Mouse (Mus musculus) kidney, postnatal 25 days (tissue): Measurements from ENCODE around the gene Hinfp.
"Not testable (repeated sequence)": the region's sequence is repeated elsewhere in the genome, so short reads cannot be mapped to it uniquely, and the experiment has no call there.

Source experiments
- DNase-seq, 2 experiments: peaks; one replicate each; pipeline ENCODE4 v3.0.0; 2021; ENCODE audit warnings: mixed read lengths in 2 of 2

Hinfp gene

GRCm38 (mm10) chr9:44311136-44312134 is 6.0 kb upstream of the Hinfp start:
- DNase-seq: peak; percentile 61 to 80

DNA sequence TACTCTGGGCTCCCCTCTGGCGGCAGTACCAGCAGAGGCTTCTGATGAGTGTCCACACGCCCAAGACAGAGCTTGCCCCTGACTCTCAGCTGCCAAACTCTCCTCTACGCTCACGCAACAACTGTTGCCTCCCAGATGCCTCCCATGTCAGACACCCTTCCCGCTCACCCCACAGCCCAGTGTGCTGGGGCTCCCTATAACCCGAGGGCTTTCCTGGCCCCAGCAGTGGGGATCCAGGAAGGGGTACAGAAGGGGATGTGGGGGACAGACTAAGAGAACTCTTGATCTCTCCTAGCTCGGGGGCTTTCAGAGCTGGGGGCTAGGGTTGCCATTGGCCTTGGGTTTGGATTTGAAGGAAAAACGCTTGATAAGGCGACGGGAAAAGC is 5.3 kb upstream of the Hinfp start:
- DNase-seq: no peak

- DNase-seq: no peak
Measured at GRCm38 (mm10) chr9:44309756-44310155, 4.3 kb upstream of the Hinfp start.

- peak in 1 of 2 experiments; percentile 37 for DNase-seq
Measured at GRCm38 (mm10) chr9:44307248-44307647, 1.8 kb upstream of the Hinfp start.

- DNase-seq: no peak
Measured at GRCm38 (mm10) chr9:44306532-44306931, 1.1 kb upstream of the Hinfp start.

DNA sequence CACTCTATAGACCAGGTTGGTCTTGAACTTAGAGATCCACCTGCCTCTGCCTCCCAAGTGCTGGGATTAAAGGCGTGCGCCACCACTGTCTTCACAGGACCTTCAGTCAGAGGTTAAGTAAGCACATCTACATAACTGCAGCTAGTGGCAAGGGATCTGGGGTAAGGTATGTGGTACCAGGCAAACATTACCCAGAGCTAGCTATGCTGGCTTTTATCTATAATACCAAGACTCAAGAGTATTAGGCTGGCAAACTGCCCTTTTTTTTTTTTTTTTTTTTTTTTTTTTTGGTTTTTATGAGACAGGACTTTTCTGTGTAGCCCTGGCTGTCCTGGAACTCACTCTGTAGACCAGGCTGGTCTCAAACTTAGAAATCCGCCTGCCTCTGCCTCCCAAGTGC is 5.5 kb downstream of the Hinfp start:
- DNase-seq: not testable (repeated sequence)

DNA sequence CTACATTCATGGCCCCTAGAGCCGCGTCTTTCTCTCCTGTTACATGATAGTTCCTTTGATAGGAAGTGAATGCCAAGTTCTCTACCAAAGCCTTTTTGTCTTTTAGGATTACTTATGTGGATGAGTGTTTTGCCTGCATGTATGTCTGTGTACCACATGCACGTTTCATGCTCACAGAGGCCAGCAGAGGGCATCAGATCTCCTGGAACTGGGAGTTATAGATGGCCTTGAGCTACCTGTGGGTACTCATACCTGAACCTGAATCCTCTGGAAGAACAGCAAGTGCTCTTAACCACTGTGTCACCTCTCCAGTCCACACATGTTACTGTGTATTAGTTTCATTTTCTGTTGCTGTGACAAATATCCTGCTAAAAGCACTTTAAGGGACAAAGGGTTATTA is 13.0 kb downstream of the Hinfp start:
- peak; percentile 71 to 78 for DNase-seq

DNA sequence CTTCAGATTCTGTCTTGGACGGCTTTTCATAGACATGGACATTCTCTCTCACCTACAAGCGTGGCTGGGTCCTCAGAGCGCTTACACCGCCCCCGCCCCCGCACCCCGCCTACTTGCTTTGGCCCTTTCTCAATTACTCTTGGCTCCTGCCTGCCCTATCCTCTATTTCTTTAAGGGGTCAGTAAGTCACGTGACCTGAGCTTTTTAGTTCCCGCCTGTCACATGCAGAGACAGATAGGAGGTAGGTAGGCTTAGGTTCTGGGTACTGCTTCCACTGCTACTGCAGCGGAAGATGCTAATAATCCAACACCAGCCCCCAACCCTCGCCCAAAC is 16.5 kb downstream of the Hinfp start:
- no peak for DNase-seq

DNA sequence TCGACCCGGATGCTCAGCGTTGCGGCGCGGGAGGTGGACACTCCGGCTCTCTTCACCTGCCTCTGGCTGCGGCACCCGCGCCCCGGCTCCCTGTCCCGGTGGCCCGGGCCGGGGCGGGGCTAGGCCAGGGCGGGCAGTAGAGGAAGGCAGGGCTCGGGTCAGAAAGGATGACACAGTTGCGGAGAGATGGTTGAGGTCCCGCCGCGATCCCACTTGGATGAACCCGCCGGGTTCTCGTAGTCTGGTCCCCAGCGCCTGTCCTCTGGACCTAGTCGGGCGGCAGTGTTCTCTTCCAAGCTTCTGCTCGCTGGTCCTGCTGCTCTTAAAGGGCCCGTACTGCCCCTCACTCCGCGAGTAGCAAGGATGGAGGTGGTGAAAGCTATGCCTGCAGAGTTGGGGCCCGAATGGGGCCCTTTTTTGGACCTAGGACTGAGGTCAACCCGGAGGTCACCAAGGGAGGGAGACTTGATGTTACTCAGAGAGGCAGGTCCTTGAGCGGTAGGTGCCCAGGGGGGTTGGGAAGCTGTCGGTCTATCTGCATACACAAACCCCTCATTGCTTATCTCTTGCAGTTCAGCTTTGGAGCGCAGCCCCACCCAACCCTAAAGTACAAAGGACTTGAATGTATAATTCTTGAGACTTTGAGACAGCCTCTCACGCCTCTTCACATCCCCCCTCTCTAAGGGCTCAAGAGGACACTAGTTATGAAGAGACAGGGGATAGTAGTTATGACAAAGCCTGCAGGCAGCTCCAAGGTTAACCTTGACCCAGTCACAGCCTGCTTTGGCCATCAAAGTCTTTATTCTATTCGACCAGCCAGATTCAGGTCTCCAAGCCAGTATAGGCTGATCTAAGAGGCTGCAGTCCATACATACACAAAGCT is 17.2 kb downstream of the Hinfp start, which contains the start of gene Abcg4:
Gene Abcg4, minus strand, starts transcription at position 540 of the 883 bp plus-strand sequence.
- DNase-seq: no peak

GRCm38 (mm10) chr9:44287401-44288075 is 17.9 kb downstream of the Hinfp start:
- DNase-seq: no peak

DNA sequence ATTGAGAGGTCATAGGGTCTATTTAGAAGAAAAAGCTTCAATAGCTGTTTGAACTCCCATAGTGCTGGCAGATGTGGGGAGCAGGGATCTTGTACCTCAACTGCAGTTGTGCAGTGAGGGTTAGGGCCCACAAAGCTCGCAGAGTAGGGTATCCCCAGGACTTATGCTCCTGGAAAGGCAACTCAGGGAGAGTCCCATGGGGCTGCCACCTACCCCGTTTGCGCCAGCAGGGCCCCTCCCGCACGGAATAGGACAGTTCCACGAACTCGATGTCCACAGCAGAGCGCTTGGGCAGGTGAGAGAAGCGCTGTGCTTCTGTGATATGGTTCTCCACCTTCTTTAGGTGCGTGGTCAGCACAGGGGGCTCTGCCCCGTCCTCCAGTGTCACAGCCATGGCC is 18.5 kb downstream of the Hinfp start:
- no peak for DNase-seq

- no peak for DNase-seq
Measured at GRCm38 (mm10) chr9:44286256-44286850, 19.1 kb downstream of the Hinfp start.

GRCm38 (mm10) chr9:44283183-44283582 is 22.3 kb downstream of the Hinfp start:
- DNase-seq: no peak

GRCm38 (mm10) chr9:44269973-44270372 is 35.5 kb downstream of the Hinfp start:
- no peak for DNase-seq

GRCm38 (mm10) chr9:44269077-44269476 is 36.4 kb downstream of the Hinfp start:
- DNase-seq: peak in 1 of 2 experiments; percentile 71

GRCm38 (mm10) chr9:44268432-44268831 is 37.0 kb downstream of the Hinfp start, which contains the start of gene Nlrx1:
Nlrx1 (minus strand) TSS chr9:44268599.
- DNase-seq: no peak

DNA sequence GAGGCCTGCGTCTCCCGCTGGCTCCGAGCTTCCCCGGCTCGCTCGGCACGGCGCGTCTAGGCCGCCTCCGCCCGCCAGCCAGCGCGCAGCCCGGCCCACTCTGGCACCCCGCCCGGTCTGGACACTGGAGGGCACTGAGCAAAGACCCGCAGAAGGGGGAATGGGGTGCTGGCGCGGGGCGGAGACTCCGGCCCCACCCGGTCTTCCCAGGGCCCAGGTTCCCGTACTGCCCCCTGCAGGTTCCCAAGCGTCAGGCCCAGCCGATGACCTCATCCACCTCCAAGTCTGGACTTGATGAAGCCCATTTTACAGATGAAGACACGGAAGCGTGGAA is 37.5 kb downstream of the Hinfp start:
- peak; percentile 95 to 97 for DNase-seq

- DNase-seq: peak; percentile 44 to 61
Measured at GRCm38 (mm10) chr9:44267319-44268026, 38.0 kb downstream of the Hinfp start.

DNA sequence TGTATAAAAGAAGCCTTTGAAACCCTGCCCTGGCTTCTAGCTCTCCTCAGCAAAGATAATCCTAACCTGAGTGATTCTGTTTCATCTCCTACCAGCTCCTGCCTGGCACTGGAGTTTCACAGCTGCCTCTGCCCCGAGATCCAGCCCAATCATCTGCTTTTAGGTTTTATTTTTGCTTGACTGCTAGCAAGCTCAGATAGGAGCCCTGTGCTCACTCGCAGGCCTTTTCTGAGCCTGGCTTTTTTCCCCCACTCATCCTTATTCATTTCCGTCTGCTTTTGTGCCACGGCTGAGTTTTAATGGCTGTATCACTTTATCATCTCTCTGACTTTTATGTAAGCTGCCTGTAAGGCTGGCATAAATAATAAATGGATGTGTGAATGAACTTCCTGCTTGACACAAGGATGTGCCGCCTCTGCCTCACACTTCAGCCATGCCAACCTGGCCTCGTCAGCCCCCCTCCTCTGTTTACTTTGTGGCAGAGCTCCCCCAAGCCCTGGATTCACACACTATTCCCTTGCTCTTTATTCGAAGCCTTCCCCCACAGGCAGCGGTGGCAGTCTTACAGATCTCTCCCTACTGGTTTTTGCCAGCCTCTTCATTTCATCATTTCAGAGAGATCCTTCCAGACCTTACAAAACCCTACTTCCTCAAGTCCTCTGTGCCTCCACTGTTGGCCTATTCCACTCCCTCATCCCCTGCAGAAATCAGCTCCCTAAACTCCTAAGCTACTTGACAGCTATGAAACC is 38.8 kb downstream of the Hinfp start:
- DNase-seq: no peak

DNA sequence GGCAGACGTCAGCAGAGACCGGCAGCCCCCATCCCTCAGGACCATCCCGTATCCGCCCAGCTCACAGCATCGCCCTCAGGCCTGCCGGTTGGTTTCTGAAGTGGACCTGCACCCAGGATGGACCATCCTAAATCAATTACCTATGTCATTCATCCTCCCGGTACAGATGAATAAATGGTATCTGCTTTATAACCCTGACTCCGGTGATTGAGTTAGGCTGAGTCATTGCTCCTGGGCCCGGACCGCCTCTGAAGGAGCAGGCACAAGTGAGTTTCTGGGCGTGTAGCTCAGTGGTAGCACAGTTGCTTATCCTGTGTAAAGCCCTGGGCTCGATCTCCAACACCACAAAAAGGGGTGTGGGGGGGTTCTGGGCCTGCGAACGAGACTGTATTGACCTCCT is 44.1 kb downstream of the Hinfp start:
- DNase-seq: no peak

- no peak for DNase-seq
Measured at GRCm38 (mm10) chr9:44259014-44259413, 46.5 kb downstream of the Hinfp start.
